Mouse (Mus musculus) MEL (cell line): ENCODE results near the gene Mogat1. TPM values are rescaled to one million over a fixed set of nuclear protein-coding genes. Genes with fewer than 3 reads are reported as not detected.

ENCODE experiments used
- DNase-seq: peaks from one replicate; pipeline ENCODE4 v3.0.0; 2011; ENCODE audit warnings: low read depth, low spot score
- H3K27ac ChIP-seq: 2 replicates; pipeline ENCODE4 v1.5.1; 2012; ENCODE audit warnings: low read depth, mild to moderate bottlenecking, control low read depth, low read length, moderate library complexity; ENCODE audit not compliant: control insufficient read depth
- H3K27me3 ChIP-seq, 2 experiments: fragments of 150-350 bp in 1 of 2; sonication (generic) in 1 of 2; 2 replicates each; pipeline ENCODE4 v1.6.1; 2012; ENCODE audit warnings: low read length in 2 of 2, mild to moderate bottlenecking in 2 of 2, improper control_type of control experiment in 1 of 2, moderate library complexity in 1 of 2; ENCODE audit not compliant: insufficient read depth in 2 of 2, control insufficient read depth in 1 of 2
- H3K36me3 ChIP-seq, 2 experiments: 2 replicates each; pipeline ENCODE4 v1.6.1; 2012 to 2014; ENCODE audit warnings: low read length in 2 of 2, improper control_type of control experiment in 1 of 2, inconsistent platforms in 1 of 2, mild to moderate bottlenecking in 1 of 2; ENCODE audit not compliant: insufficient read depth in 2 of 2, control insufficient read depth in 1 of 2
- H3K4me1 ChIP-seq, 2 experiments: fragments of 150-350 bp in 1 of 2; sonication (generic) in 1 of 2; 2 replicates each; pipeline ENCODE4 v1.6.1; 2012; ENCODE audit warnings: low read length in 2 of 2, improper control_type of control experiment in 1 of 2, mild to moderate bottlenecking in 1 of 2; ENCODE audit not compliant: insufficient read depth in 2 of 2, control insufficient read depth in 1 of 2
- H3K4me3 ChIP-seq, 2 experiments: fragments of 150-350 bp in 1 of 2; sonication (generic) in 1 of 2; 2 replicates each; pipeline ENCODE4 v1.5.1; 2012; ENCODE audit warnings: low read depth in 2 of 2, low read length in 2 of 2, mild to moderate bottlenecking in 2 of 2, moderate library complexity in 2 of 2, control low read depth in 1 of 2, improper control_type of control experiment in 1 of 2; ENCODE audit not compliant: control insufficient read depth in 1 of 2, insufficient read depth in 1 of 2
- H3K79me2 ChIP-seq: 2 replicates; pipeline ENCODE4 v1.6.1; 2012; ENCODE audit warnings: mild to moderate bottlenecking, low read length, moderate library complexity; ENCODE audit not compliant: control insufficient read depth, poor library complexity, insufficient read depth
- H3K9ac ChIP-seq: 2 replicates; pipeline ENCODE4 v1.6.1; 2012; ENCODE audit warnings: low read depth, mild to moderate bottlenecking, control low read depth, low read length, moderate library complexity; ENCODE audit not compliant: control insufficient read depth, poor library complexity, severe bottlenecking
- H3K9me3 ChIP-seq: fragments of 150-350 bp; sonication (generic); replicated peaks from 2 replicates; pipeline ENCODE4 v1.6.1; 2012; ENCODE audit warnings: mild to moderate bottlenecking, low read length, improper control_type of control experiment, moderate library complexity; ENCODE audit not compliant: insufficient read depth
- BHLHE40 ChIP-seq: IDR thresholded peaks from 2 replicates; pipeline ENCODE4 v1.6.1; 2012; ENCODE audit warnings: low read depth, mild to moderate bottlenecking, inconsistent platforms, low read length, improper control_type of control experiment, borderline replicate concordance
- CTCF ChIP-seq, 3 experiments: IDR thresholded peaks in 2 of 3; conservative IDR thresholded peaks in 1 of 3; 2 replicates each; pipeline ENCODE4 v1.5.1; 2011 to 2012; ENCODE audit warnings: low read length in 3 of 3, low read depth in 2 of 3, mild to moderate bottlenecking in 2 of 3, improper control_type of control experiment in 1 of 3, inconsistent platforms in 1 of 3, mixed read lengths in 1 of 3, moderate library complexity in 1 of 3; ENCODE audit not compliant: control insufficient read depth in 1 of 3, insufficient read depth in 1 of 3, poor library complexity in 1 of 3, severe bottlenecking in 1 of 3
- GATA1 ChIP-seq: IDR thresholded peaks from 2 replicates; pipeline ENCODE4 v1.6.1; 2011; ENCODE audit warnings: low read depth, low read length, improper control_type of control experiment
- HCFC1 ChIP-seq: IDR thresholded peaks from 2 replicates; pipeline ENCODE4 v1.6.1; 2012; ENCODE audit warnings: low read depth, mild to moderate bottlenecking, inconsistent platforms, low read length, improper control_type of control experiment, moderate library complexity
- MAX ChIP-seq: IDR thresholded peaks from 2 replicates; pipeline ENCODE4 v1.6.1; 2011; ENCODE audit warnings: low read length, improper control_type of control experiment
- MEF2A ChIP-seq: IDR thresholded peaks from 2 replicates; pipeline ENCODE4 v1.6.1; 2014; ENCODE audit warnings: low read depth, mild to moderate bottlenecking, inconsistent platforms, low read length, improper control_type of control experiment; ENCODE audit not compliant: poor library complexity, insufficient replicate concordance, severe bottlenecking; ENCODE audit errors: extremely low read depth
- MYB ChIP-seq: IDR thresholded peaks from 2 replicates; pipeline ENCODE4 v1.6.1; 2011; ENCODE audit warnings: mild to moderate bottlenecking, low read depth, low read length, improper control_type of control experiment
- MYC ChIP-seq: IDR thresholded peaks from 2 replicates; pipeline ENCODE4 v1.6.1; 2011; ENCODE audit warnings: low read depth, mild to moderate bottlenecking, low read length, improper control_type of control experiment, moderate library complexity
- NELFE ChIP-seq: IDR thresholded peaks from 2 replicates; pipeline ENCODE4 v1.6.1; 2011; ENCODE audit warnings: low read depth, low read length, improper control_type of control experiment
- NRF1 ChIP-seq: IDR thresholded peaks from 2 replicates; pipeline ENCODE4 v1.6.1; 2014; ENCODE audit warnings: low read depth, mild to moderate bottlenecking, inconsistent platforms, low read length, improper control_type of control experiment, moderate library complexity; ENCODE audit not compliant: poor library complexity, insufficient read depth, severe bottlenecking
- POLR2AphosphoS2 ChIP-seq: IDR thresholded peaks from 2 replicates; pipeline ENCODE4 v1.6.1; 2011; ENCODE audit warnings: low read length, improper control_type of control experiment
- POLR2AphosphoS5 ChIP-seq: IDR thresholded peaks from 2 replicates; pipeline ENCODE4 v1.6.1; 2012; ENCODE audit warnings: low read depth, borderline replicate concordance, mild to moderate bottlenecking, inconsistent platforms, low read length, moderate library complexity, mixed read lengths
- RCOR1 ChIP-seq: IDR thresholded peaks from 2 replicates; pipeline ENCODE4 v1.6.1; 2012; ENCODE audit warnings: low read depth, mild to moderate bottlenecking, inconsistent platforms, low read length, improper control_type of control experiment
- SMC3 ChIP-seq: IDR thresholded peaks from 2 replicates; pipeline ENCODE4 v1.6.1; 2011; ENCODE audit warnings: low read depth, low read length, improper control_type of control experiment
- TAL1 ChIP-seq: IDR thresholded peaks from 2 replicates; pipeline ENCODE4 v1.6.1; 2012; ENCODE audit warnings: mild to moderate bottlenecking, inconsistent platforms, low read length, moderate library complexity, mixed read lengths
- TBP ChIP-seq: IDR thresholded peaks from 2 replicates; pipeline ENCODE4 v1.8.0; 2011; ENCODE audit warnings: low read depth, low read length, improper control_type of control experiment
- USF1 ChIP-seq: IDR thresholded peaks from 2 replicates; pipeline ENCODE4 v1.6.1; 2014; ENCODE audit warnings: low read depth, mild to moderate bottlenecking, inconsistent platforms, low read length, improper control_type of control experiment, moderate library complexity
- ZC3H11A ChIP-seq: IDR thresholded peaks from 2 replicates; pipeline ENCODE4 v1.6.1; 2012; ENCODE audit warnings: low read depth, mild to moderate bottlenecking, inconsistent platforms, low read length, improper control_type of control experiment
- ZNF384 ChIP-seq: IDR thresholded peaks from 2 replicates; pipeline ENCODE4 v1.6.1; 2012; ENCODE audit warnings: low read depth, mild to moderate bottlenecking, inconsistent platforms, low read length, improper control_type of control experiment
- polyA plus RNA-seq, 2 experiments: library from polyadenylated mRNA; stranded (reverse) in 1 of 2; unstranded in 1 of 2; fragments of >175 nt in 1 of 2; fragments of >200 nt in 1 of 2; gene quantifications; 2 replicates each; pipeline versions ENCODE4 v1.2.1 to v1.2.4; 2012; ENCODE audit warnings: low replicate concordance in 2 of 2, low read depth in 1 of 2; ENCODE audit not compliant: insufficient read length in 2 of 2, insufficient read depth in 1 of 2, missing spikeins in 1 of 2
- total RNA-seq: library from RNA; depleted of rRNA; stranded (reverse); fragments of 300-350 nt; gene quantifications from 2 replicates; pipeline ENCODE4 v1.2.3, GENCODE M21; 2012

Gene Mogat1
- total and polyA plus RNA-seq, 3 experiments: not detected

GRCm38 (mm10) chr1:78546258-78546657, 35.5 kb downstream of the Mogat1 start:
- no peaks in the 10 kb centered on the region for H3K27me3 ChIP-seq
- DNase-seq: no peak
- no peaks in the 10 kb centered on the region for H3K4me1 ChIP-seq
- no peaks in the 10 kb centered on the region for H3K36me3 ChIP-seq
- no peak overlapping the region for H3K27ac ChIP-seq
- H3K9ac ChIP-seq: no peak overlapping the region
- no peaks in the 10 kb centered on the region for H3K9me3 ChIP-seq
- H3K4me3 ChIP-seq: no peak overlapping the region
- TF ChIP-seq USF1 (no peak), BHLHE40 (no peak), HCFC1 (no peak), MEF2A (no peak)
- H3K79me2 ChIP-seq: no peaks in the 10 kb centered on the region

DNA sequence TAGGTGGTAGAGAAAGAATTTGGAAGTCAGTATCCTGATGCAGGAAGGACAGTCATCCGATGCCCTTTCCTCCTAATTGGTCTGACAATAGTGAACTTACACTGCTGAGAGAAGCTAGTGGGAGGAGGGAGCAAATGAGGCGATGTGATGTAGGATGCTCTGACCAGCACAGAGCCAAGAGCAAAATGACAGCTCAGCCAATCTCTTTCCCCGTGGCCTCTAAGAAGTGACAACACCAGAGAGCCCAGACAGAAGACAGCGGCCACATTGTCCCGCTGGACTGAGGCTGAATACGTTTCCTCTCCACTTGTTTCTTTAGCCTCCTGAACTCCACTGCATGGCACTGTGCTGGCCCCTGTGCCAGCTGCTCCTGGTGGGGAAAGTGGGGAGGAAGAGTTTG, 38.2 kb downstream of the Mogat1 start:
- DNase-seq: no peak
- Histone ChIP-seq H3K4me3 (no peak overlapping the region), H3K27ac (no peak overlapping the region), H3K79me2 (no peaks in the 10 kb centered on the region), H3K4me1 (no peaks in the 10 kb centered on the region), H3K9me3 (no peaks in the 10 kb centered on the region), H3K36me3 (no peaks in the 10 kb centered on the region), H3K27me3 (no peaks in the 10 kb centered on the region), H3K9ac (no peak overlapping the region)
- no peak for TF ChIP-seq MAX
- no peak for TF ChIP-seq POLR2AphosphoS5
- TF ChIP-seq NRF1: no peak
- no peak for TF ChIP-seq TBP
- no peak for TF ChIP-seq TAL1

DNA sequence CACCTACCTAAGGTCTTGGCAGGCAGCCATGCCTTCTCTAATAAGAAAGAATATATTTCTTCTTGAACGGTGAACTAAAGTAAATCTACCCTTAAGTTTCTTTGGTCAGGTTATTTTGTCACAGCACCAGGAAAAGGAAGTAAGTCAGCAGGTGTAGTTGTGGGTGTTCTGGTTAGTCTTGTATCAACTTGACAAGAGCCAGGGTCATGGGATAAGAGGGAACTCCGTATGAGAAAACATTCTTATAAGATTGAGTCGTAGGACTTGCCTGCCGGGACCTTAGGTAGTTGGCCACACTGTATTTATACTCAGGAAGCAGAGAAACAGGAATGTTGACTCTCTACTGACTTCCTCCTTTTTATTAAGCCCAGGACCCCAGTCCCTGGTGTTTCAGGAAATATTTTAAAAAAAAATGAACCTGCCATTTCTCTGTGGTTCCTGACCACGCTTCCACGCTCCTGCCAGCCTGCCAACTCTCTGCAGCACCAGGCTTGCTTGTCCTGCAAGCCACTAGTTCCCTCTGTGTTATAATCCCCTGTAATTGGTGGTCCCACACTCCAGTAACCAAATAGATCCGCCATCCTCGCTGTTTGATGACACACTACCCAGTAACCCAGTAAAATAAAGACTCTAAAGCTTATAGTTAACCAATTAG, 43.3 kb downstream of the Mogat1 start:
- no peaks in the 10 kb centered on the region for H3K27me3 ChIP-seq
- no peak overlapping the region for H3K9ac ChIP-seq
- H3K79me2 ChIP-seq: no peaks in the 10 kb centered on the region
- no peak overlapping the region for H3K4me3 ChIP-seq
- no peaks in the 10 kb centered on the region for H3K4me1 ChIP-seq
- H3K9me3 ChIP-seq: no peaks in the 10 kb centered on the region
- H3K36me3 ChIP-seq: no peaks in the 10 kb centered on the region
- no peak overlapping the region for H3K27ac ChIP-seq
- no peak for DNase-seq
- TF ChIP-seq MAX (no peak), NELFE (no peak), ZC3H11A (no peak), POLR2AphosphoS2 (no peak), MYC (no peak), CTCF (IDR thresholded peaks at IDR 0.05 in 2 of 3, conservative IDR thresholded peaks at IDR 0.05 in 1 of 3; ENCODE audit: control insufficient read depth in 1 of 3, insufficient read depth in 1 of 3, low read depth in 2 of 3, low read length in 3 of 3, poor library complexity in 1 of 3, severe bottlenecking in 1 of 3) (no peak), SMC3 (no peak), ZNF384 (no peak), MYB (no peak), GATA1 (no peak), RCOR1 (no peak), NRF1 (no peak), TAL1 (no peak)
